Mouse (Mus musculus) c-Kit-positive CD71-negative TER-119-negative erythroid progenitor cells, embryonic 14.5 days (primary cell): ENCODE data around the gene Focad.
A peak's percentile ranks its signal among the peaks of the same experiment; 100 is the strongest.
"Not testable (repeated sequence)": the region's sequence is repeated elsewhere in the genome, so short reads cannot be mapped to it uniquely, and the experiment has no call there.

Experiments
- DNase-seq: peaks from one replicate; pipeline ENCODE4 v3.0.0-alpha.2; 2013; ENCODE audit warnings: low read depth

Gene Focad

GRCm38 (mm10) chr4:88307691-88308090, 213.3 kb downstream of the Focad start:
- no peak for DNase-seq

GRCm38 (mm10) chr4:88308342-88309116, 214.1 kb downstream of the Focad start:
- DNase-seq = no peak

GRCm38 (mm10) chr4:88309676-88310075, 215.2 kb downstream of the Focad start:
- peak; percentile 13 for DNase-seq

GRCm38 (mm10) chr4:88314898-88315297, 220.5 kb downstream of the Focad start:
- DNase-seq = no peak

- DNase-seq = no peak
Measured at GRCm38 (mm10) chr4:88320067-88320466, 225.6 kb downstream of the Focad start.

GRCm38 (mm10) chr4:88325392-88325791, 231.0 kb downstream of the Focad start:
- DNase-seq = no peak

- DNase-seq = no peak
Measured at GRCm38 (mm10) chr4:88334533-88334932, 240.1 kb downstream of the Focad start.

GRCm38 (mm10) chr4:88336753-88337152, 242.3 kb downstream of the Focad start:
- no peak for DNase-seq

- no peak for DNase-seq
Measured at GRCm38 (mm10) chr4:88337365-88337764, 242.9 kb downstream of the Focad start.

GRCm38 (mm10) chr4:88338130-88338529, 243.7 kb downstream of the Focad start:
- DNase-seq = no peak

GRCm38 (mm10) chr4:88344468-88344867, 250.0 kb downstream of the Focad start:
- no peak for DNase-seq

GRCm38 (mm10) chr4:88345065-88345464, 250.6 kb downstream of the Focad start:
- no peak for DNase-seq

GRCm38 (mm10) chr4:88345938-88346337, 251.5 kb downstream of the Focad start:
- DNase-seq = no peak

GRCm38 (mm10) chr4:88350910-88351309, 256.5 kb downstream of the Focad start:
- peak; percentile 58 for DNase-seq

- no peak for DNase-seq
Measured at GRCm38 (mm10) chr4:88356652-88357051, 262.2 kb downstream of the Focad start.

GRCm38 (mm10) chr4:88357431-88357830, 263.0 kb downstream of the Focad start:
- DNase-seq = no peak

GRCm38 (mm10) chr4:88369951-88370350, 275.5 kb downstream of the Focad start:
- no peak for DNase-seq

- DNase-seq = no peak
Measured at GRCm38 (mm10) chr4:88370819-88371218, 276.4 kb downstream of the Focad start.

- DNase-seq = no peak
Measured at GRCm38 (mm10) chr4:88372293-88373224, 278.1 kb downstream of the Focad start.

- DNase-seq = no peak
Measured at GRCm38 (mm10) chr4:88390036-88390435, 295.6 kb downstream of the Focad start.

- DNase-seq = not testable (repeated sequence)
Measured at GRCm38 (mm10) chr4:88390596-88390995, 296.2 kb downstream of the Focad start.

GRCm38 (mm10) chr4:88395717-88396116, 301.3 kb downstream of the Focad start:
- no peak for DNase-seq

GRCm38 (mm10) chr4:88396995-88397521, 302.6 kb downstream of the Focad start:
- DNase-seq = no peak
